Mouse (Mus musculus): Measurements from ENCODE around the gene Gm17622. TPM values are rescaled to one million over a fixed set of nuclear protein-coding genes. Genes with fewer than 3 reads are reported as not detected.

The Gm17622 gene
- total and polyA plus RNA-seq, 2 experiments from 2014 or later = not detected

- Histone ChIP-seq H3K9ac (replicated peaks; ENCODE audit: low read depth, low read length) (no peak overlapping the region), H3K4me2 (ENCODE audit: low read depth, low read length) (peak overlapping the region; percentile 2; the same call in 1 of the 2 replicates), H3K4me3 (ENCODE audit: low read depth, low read length) (no peak overlapping the region), H3K9me3 (replicated peaks; ENCODE audit: control insufficient read depth, low read length) (no peaks in the 10 kb centered on the region), H3K36me3 (replicated peaks; ENCODE audit: control insufficient read depth, insufficient read depth, low read length) (no peaks in the 10 kb centered on the region), H3K27ac (ENCODE audit: low read depth) (peak overlapping the region; percentile 75), H3K4me1 (ENCODE audit: control insufficient read depth, insufficient read depth) (peaks cover 11% of the 10 kb centered on the region; the same call in 1 of the 2 replicates), H3K27me3 (ENCODE audit: control insufficient read depth, insufficient read depth, low read length) (no peaks in the 10 kb centered on the region)
- TF ChIP-seq EP300 (IDR thresholded peaks at IDR 0.05; ENCODE audit: low read depth) = 0 out of 2 replicates have a peak, but pooled peaks have one; percentile 49
- no peak for TF ChIP-seq CTCF (IDR thresholded peaks at IDR 0.05; ENCODE audit: low read depth)
- peak; percentile 59 for DNase-seq (ENCODE audit: low spot score)
- WGBS = 54% methylated on average over 13 of the region's 13 CpGs
- ATAC-seq (ENCODE audit: insufficient read depth, low read depth) = peak; percentile 71
These were observed 20.1 kb downstream of the Gm17622 start for GRCm38 (mm10) chr13:96510635-96511034.

- H3K27me3 ChIP-seq (ENCODE audit: control insufficient read depth, insufficient read depth, low read length) = no peaks in the 10 kb centered on the region
- no peak overlapping the region for H3K9ac ChIP-seq (replicated peaks; ENCODE audit: low read depth, low read length)
- ATAC-seq (ENCODE audit: insufficient read depth, low read depth) (no peak), DNase-seq (ENCODE audit: low spot score) (no peak)
- peak overlapping the region; percentile 75 for H3K27ac ChIP-seq (ENCODE audit: low read depth)
- peaks cover 11% of the 10 kb centered on the region; the same call in 1 of the 2 replicates for H3K4me1 ChIP-seq (ENCODE audit: control insufficient read depth, insufficient read depth)
- no peaks in the 10 kb centered on the region for H3K9me3 ChIP-seq (replicated peaks; ENCODE audit: control insufficient read depth, low read length)
- H3K36me3 ChIP-seq (replicated peaks; ENCODE audit: control insufficient read depth, insufficient read depth, low read length) = no peaks in the 10 kb centered on the region
- H3K4me2 ChIP-seq (ENCODE audit: low read depth, low read length) = peak overlapping the region; percentile 2; the same call in 1 of the 2 replicates
- 77% methylated on average over 1 of the region's 1 CpGs for WGBS
- TF ChIP-seq EP300 (IDR thresholded peaks at IDR 0.05; ENCODE audit: low read depth) = no peak
- TF ChIP-seq CTCF (IDR thresholded peaks at IDR 0.05; ENCODE audit: low read depth) = no peak
- no peak overlapping the region for H3K4me3 ChIP-seq (ENCODE audit: low read depth, low read length)
These were observed 20.7 kb downstream of the Gm17622 start for GRCm38 (mm10) chr13:96511262-96511661.

GRCm38 (mm10) chr13:96511893-96512292, 21.4 kb downstream of the Gm17622 start:
- peaks cover 11% of the 10 kb centered on the region; the same call in 1 of the 2 replicates for H3K4me1 ChIP-seq (ENCODE audit: control insufficient read depth, insufficient read depth)
- no peak overlapping the region for H3K4me2 ChIP-seq (ENCODE audit: low read depth, low read length)
- ATAC-seq (ENCODE audit: insufficient read depth, low read depth) = no peak
- no peak overlapping the region for H3K4me3 ChIP-seq (ENCODE audit: low read depth, low read length)
- peak; percentile 41 for DNase-seq (ENCODE audit: low spot score)
- H3K27ac ChIP-seq (ENCODE audit: low read depth) = peak overlapping the region; percentile 75
- H3K9me3 ChIP-seq (replicated peaks; ENCODE audit: control insufficient read depth, low read length) = no peaks in the 10 kb centered on the region
- 43% methylated on average over 5 of the region's 5 CpGs for WGBS
- peak; percentile 81; the same call in 1 of the 2 replicates for TF ChIP-seq EP300 (IDR thresholded peaks at IDR 0.05; ENCODE audit: low read depth)
- no peak for TF ChIP-seq CTCF (IDR thresholded peaks at IDR 0.05; ENCODE audit: low read depth)
- H3K36me3 ChIP-seq (replicated peaks; ENCODE audit: control insufficient read depth, insufficient read depth, low read length) = no peaks in the 10 kb centered on the region
- H3K9ac ChIP-seq (replicated peaks; ENCODE audit: low read depth, low read length) = no peak overlapping the region
- no peaks in the 10 kb centered on the region for H3K27me3 ChIP-seq (ENCODE audit: control insufficient read depth, insufficient read depth, low read length)

- no peak for DNase-seq (ENCODE audit: low spot score)
- H3K4me2 ChIP-seq (ENCODE audit: low read depth, low read length) = no peak overlapping the region
- WGBS = 69% methylated on average over 5 of the region's 5 CpGs
- no peaks in the 10 kb centered on the region for H3K36me3 ChIP-seq (replicated peaks; ENCODE audit: control insufficient read depth, insufficient read depth, low read length)
- H3K4me1 ChIP-seq (ENCODE audit: control insufficient read depth, insufficient read depth) = peaks cover 11% of the 10 kb centered on the region; the same call in 1 of the 2 replicates
- TF ChIP-seq EP300 (IDR thresholded peaks at IDR 0.05; ENCODE audit: low read depth) (no peak), CTCF (IDR thresholded peaks at IDR 0.05; ENCODE audit: low read depth) (no peak)
- no peaks in the 10 kb centered on the region for H3K27me3 ChIP-seq (ENCODE audit: control insufficient read depth, insufficient read depth, low read length)
- no peaks in the 10 kb centered on the region for H3K9me3 ChIP-seq (replicated peaks; ENCODE audit: control insufficient read depth, low read length)
- H3K27ac ChIP-seq (ENCODE audit: low read depth) = peak overlapping the region; percentile 9; the same call in 1 of the 2 replicates
- no peak overlapping the region for H3K9ac ChIP-seq (replicated peaks; ENCODE audit: low read depth, low read length)
- ATAC-seq (ENCODE audit: insufficient read depth, low read depth) = no peak
- no peak overlapping the region for H3K4me3 ChIP-seq (ENCODE audit: low read depth, low read length)
These were observed 23.8 kb downstream of the Gm17622 start for GRCm38 (mm10) chr13:96514154-96514942.

GRCm38 (mm10) chr13:96516249-96516648, 25.7 kb downstream of the Gm17622 start:
- ATAC-seq (ENCODE audit: insufficient read depth, low read depth) (no peak), DNase-seq (ENCODE audit: low spot score) (no peak)
- H3K4me2 ChIP-seq (ENCODE audit: low read depth, low read length) = no peak overlapping the region
- H3K27me3 ChIP-seq (ENCODE audit: control insufficient read depth, insufficient read depth, low read length) = no peaks in the 10 kb centered on the region
- TF ChIP-seq EP300 (IDR thresholded peaks at IDR 0.05; ENCODE audit: low read depth) = no peak
- TF ChIP-seq CTCF (IDR thresholded peaks at IDR 0.05; ENCODE audit: low read depth) = no peak
- no peaks in the 10 kb centered on the region for H3K36me3 ChIP-seq (replicated peaks; ENCODE audit: control insufficient read depth, insufficient read depth, low read length)
- no peak overlapping the region for H3K9ac ChIP-seq (replicated peaks; ENCODE audit: low read depth, low read length)
- no peak overlapping the region for H3K27ac ChIP-seq (ENCODE audit: low read depth)
- 96% methylated on average over 9 of the region's 9 CpGs for WGBS
- H3K4me1 ChIP-seq (ENCODE audit: control insufficient read depth, insufficient read depth) = peaks cover 9% of the 10 kb centered on the region; the same call in 1 of the 2 replicates
- H3K4me3 ChIP-seq (ENCODE audit: low read depth, low read length) = no peak overlapping the region
- H3K9me3 ChIP-seq (replicated peaks; ENCODE audit: control insufficient read depth, low read length) = no peaks in the 10 kb centered on the region

Data from heart, postnatal 0 days (tissue).